Mouse (Mus musculus) right cerebral cortex, postnatal 4 days (tissue): Measurements from ENCODE around the gene Gm9833.

Experiments
- DNase-seq: peaks from one replicate; pipeline ENCODE4 v3.0.0-alpha.2; 2022

Gene Gm9833

DNA sequence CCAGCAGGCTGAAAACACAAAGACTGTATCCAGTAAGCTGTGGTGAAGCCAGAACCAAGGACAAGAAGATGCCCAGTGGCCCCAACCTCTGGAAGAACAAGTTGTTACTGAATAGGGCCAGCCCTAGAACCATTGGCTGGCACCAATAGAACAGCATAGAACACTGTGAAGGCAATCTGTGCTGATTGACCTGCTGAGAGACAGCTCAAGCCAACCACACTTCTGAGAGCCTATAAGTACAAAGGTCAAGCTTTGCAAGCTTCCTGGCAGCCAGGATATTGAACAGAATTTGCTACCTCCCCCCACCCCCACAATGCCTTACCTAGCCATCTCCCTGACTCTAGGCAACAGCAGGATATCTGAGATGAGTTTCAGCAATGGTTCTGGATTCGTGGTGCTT lies 35.7 kb downstream of the Gm9833 start:
- DNase-seq = no peak

DNA sequence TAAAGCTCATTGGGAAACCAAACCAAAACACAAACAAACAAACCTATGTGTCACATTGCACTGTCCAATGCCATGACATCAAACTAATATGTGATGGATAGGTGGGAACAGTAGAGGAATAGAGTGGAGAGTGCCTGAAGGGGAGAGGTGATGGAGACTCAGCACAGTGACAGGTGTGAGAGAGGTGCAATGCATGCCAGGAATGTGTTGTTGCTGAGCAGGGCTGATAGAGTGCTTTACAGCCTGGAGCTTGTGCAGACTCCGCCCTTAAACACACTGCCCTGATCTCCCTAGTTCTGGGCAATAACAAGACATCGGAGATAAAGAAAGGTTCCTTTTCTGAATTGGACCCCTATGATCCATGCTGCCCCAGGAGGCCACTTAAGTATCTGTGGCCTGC lies 36.2 kb downstream of the Gm9833 start:
- no peak for DNase-seq

- no peak for DNase-seq
These were observed 37.4 kb downstream of the Gm9833 start for GRCm38 (mm10) chr3:10125301-10125700.

DNA sequence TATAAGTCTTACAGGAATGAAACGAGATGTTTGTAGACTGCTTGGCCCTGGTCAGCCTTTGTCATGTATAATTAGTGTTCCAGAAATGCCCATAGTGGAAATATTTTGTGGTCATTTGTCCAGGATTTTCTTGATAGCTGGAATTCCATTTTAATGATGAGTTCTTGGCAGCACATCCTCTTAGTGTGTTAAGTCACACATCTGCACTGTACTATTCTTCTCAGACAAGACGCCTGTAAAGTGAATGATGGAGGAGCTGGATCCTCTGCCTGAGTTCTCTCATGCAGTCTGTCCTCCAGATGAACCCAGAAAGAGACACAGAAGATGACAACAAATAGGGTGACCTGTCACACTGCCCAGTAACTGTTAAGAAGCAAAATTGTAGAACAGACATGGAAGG lies 38.1 kb downstream of the Gm9833 start:
- no peak for DNase-seq

DNA sequence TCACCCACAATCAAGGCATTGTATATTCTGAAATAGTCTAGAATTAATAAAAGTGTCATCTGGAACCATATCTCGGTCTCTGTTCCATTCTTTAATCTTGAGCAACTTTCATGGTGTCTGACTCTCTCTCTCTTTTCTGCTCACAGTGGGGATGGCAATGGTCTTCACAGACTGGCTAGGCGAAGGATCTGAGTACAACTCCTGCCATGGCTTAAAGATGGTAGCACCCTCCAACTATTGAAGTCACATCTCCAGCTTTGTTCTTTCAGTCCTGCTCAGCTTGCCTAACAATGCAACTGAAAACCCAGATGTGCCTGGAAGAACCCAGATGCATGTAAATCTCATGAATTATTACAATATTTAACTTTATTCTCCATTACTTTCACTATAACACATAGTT lies 38.6 kb downstream of the Gm9833 start:
- DNase-seq = no peak

DNA sequence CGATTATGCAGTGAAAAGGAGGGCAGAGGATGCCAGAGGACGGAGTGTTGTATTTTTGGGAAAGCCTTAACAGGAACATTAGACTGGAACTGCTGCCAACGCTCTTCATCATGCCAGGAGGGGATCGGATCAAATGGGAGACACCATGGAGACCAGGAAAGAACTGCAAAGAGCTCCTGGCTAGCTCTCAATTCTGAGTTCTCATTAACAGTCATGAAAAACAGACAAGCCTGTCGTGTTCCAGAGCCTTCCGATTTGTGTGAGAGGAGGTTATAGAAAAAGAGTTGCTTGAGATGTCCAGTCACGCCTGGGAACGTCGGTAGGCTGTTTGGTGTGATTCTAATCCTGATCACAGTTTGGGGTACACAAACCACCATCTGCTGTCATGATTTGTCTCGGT lies 39.0 kb downstream of the Gm9833 start:
- peak; percentile 43 for DNase-seq

GRCm38 (mm10) chr3:10127505-10127904 lies 39.6 kb downstream of the Gm9833 start:
- DNase-seq = no peak
